Mouse (Mus musculus) MEL (cell line): ENCODE results near the gene Zbtb38. TPM values are rescaled to one million over a fixed set of nuclear protein-coding genes. Genes with fewer than 3 reads are reported as not detected.

Experiments used
- DNase-seq: peaks from one replicate; pipeline ENCODE4 v3.0.0; 2011; ENCODE audit warnings: low read depth, low spot score
- H3K27ac ChIP-seq: 2 replicates; pipeline ENCODE4 v1.5.1; 2012; ENCODE audit warnings: low read depth, mild to moderate bottlenecking, control low read depth, low read length, moderate library complexity; ENCODE audit not compliant: control insufficient read depth
- H3K27me3 ChIP-seq, 2 experiments: fragments of 150-350 bp in 1 of 2; sonication (generic) in 1 of 2; 2 replicates each; pipeline ENCODE4 v1.6.1; 2012; ENCODE audit warnings: low read length in 2 of 2, mild to moderate bottlenecking in 2 of 2, improper control_type of control experiment in 1 of 2, moderate library complexity in 1 of 2; ENCODE audit not compliant: insufficient read depth in 2 of 2, control insufficient read depth in 1 of 2
- H3K36me3 ChIP-seq, 2 experiments: 2 replicates each; pipeline ENCODE4 v1.6.1; 2012 to 2014; ENCODE audit warnings: low read length in 2 of 2, improper control_type of control experiment in 1 of 2, inconsistent platforms in 1 of 2, mild to moderate bottlenecking in 1 of 2; ENCODE audit not compliant: insufficient read depth in 2 of 2, control insufficient read depth in 1 of 2
- H3K4me1 ChIP-seq, 2 experiments: fragments of 150-350 bp in 1 of 2; sonication (generic) in 1 of 2; 2 replicates each; pipeline ENCODE4 v1.6.1; 2012; ENCODE audit warnings: low read length in 2 of 2, improper control_type of control experiment in 1 of 2, mild to moderate bottlenecking in 1 of 2; ENCODE audit not compliant: insufficient read depth in 2 of 2, control insufficient read depth in 1 of 2
- H3K4me3 ChIP-seq, 2 experiments: fragments of 150-350 bp in 1 of 2; sonication (generic) in 1 of 2; 2 replicates each; pipeline ENCODE4 v1.5.1; 2012; ENCODE audit warnings: low read depth in 2 of 2, low read length in 2 of 2, mild to moderate bottlenecking in 2 of 2, moderate library complexity in 2 of 2, control low read depth in 1 of 2, improper control_type of control experiment in 1 of 2; ENCODE audit not compliant: control insufficient read depth in 1 of 2, insufficient read depth in 1 of 2
- H3K79me2 ChIP-seq: 2 replicates; pipeline ENCODE4 v1.6.1; 2012; ENCODE audit warnings: mild to moderate bottlenecking, low read length, moderate library complexity; ENCODE audit not compliant: control insufficient read depth, poor library complexity, insufficient read depth
- H3K9ac ChIP-seq: 2 replicates; pipeline ENCODE4 v1.6.1; 2012; ENCODE audit warnings: low read depth, mild to moderate bottlenecking, control low read depth, low read length, moderate library complexity; ENCODE audit not compliant: control insufficient read depth, poor library complexity, severe bottlenecking
- H3K9me3 ChIP-seq: fragments of 150-350 bp; sonication (generic); replicated peaks from 2 replicates; pipeline ENCODE4 v1.6.1; 2012; ENCODE audit warnings: mild to moderate bottlenecking, low read length, improper control_type of control experiment, moderate library complexity; ENCODE audit not compliant: insufficient read depth
- BHLHE40 ChIP-seq: IDR thresholded peaks from 2 replicates; pipeline ENCODE4 v1.6.1; 2012; ENCODE audit warnings: low read depth, mild to moderate bottlenecking, inconsistent platforms, low read length, improper control_type of control experiment, borderline replicate concordance
- CHD1 ChIP-seq: IDR thresholded peaks from 2 replicates; pipeline ENCODE4 v1.6.1; 2012; ENCODE audit warnings: low read depth, mild to moderate bottlenecking, inconsistent platforms, low read length, improper control_type of control experiment
- E2F4 ChIP-seq: IDR thresholded peaks from 2 replicates; pipeline ENCODE4 v1.6.1; 2011; ENCODE audit warnings: low read depth, low read length, improper control_type of control experiment, borderline replicate concordance
- ELF1 ChIP-seq: IDR thresholded peaks from 2 replicates; pipeline ENCODE4 v1.6.1; 2014; ENCODE audit warnings: low read depth, mild to moderate bottlenecking, inconsistent platforms, low read length, improper control_type of control experiment, moderate library complexity
- EP300 ChIP-seq, 2 experiments: IDR thresholded peaks; 2 replicates each; pipeline ENCODE4 v1.6.1; 2011; ENCODE audit warnings: improper control_type of control experiment in 2 of 2, low read length in 2 of 2, low read depth in 1 of 2, mild to moderate bottlenecking in 1 of 2
- GABPA ChIP-seq: IDR thresholded peaks from 2 replicates; pipeline ENCODE4 v1.6.1; 2012; ENCODE audit warnings: low read depth, mild to moderate bottlenecking, inconsistent platforms, low read length, improper control_type of control experiment, moderate library complexity
- GATA1 ChIP-seq: IDR thresholded peaks from 2 replicates; pipeline ENCODE4 v1.6.1; 2011; ENCODE audit warnings: low read depth, low read length, improper control_type of control experiment
- MEF2A ChIP-seq: IDR thresholded peaks from 2 replicates; pipeline ENCODE4 v1.6.1; 2014; ENCODE audit warnings: low read depth, mild to moderate bottlenecking, inconsistent platforms, low read length, improper control_type of control experiment; ENCODE audit not compliant: poor library complexity, insufficient replicate concordance, severe bottlenecking; ENCODE audit errors: extremely low read depth
- MYB ChIP-seq: IDR thresholded peaks from 2 replicates; pipeline ENCODE4 v1.6.1; 2011; ENCODE audit warnings: mild to moderate bottlenecking, low read depth, low read length, improper control_type of control experiment
- MYC ChIP-seq: IDR thresholded peaks from 2 replicates; pipeline ENCODE4 v1.6.1; 2011; ENCODE audit warnings: low read depth, mild to moderate bottlenecking, low read length, improper control_type of control experiment, moderate library complexity
- NRF1 ChIP-seq: IDR thresholded peaks from 2 replicates; pipeline ENCODE4 v1.6.1; 2014; ENCODE audit warnings: low read depth, mild to moderate bottlenecking, inconsistent platforms, low read length, improper control_type of control experiment, moderate library complexity; ENCODE audit not compliant: poor library complexity, insufficient read depth, severe bottlenecking
- RCOR1 ChIP-seq: IDR thresholded peaks from 2 replicates; pipeline ENCODE4 v1.6.1; 2012; ENCODE audit warnings: low read depth, mild to moderate bottlenecking, inconsistent platforms, low read length, improper control_type of control experiment
- SMC3 ChIP-seq: IDR thresholded peaks from 2 replicates; pipeline ENCODE4 v1.6.1; 2011; ENCODE audit warnings: low read depth, low read length, improper control_type of control experiment
- TAL1 ChIP-seq: IDR thresholded peaks from 2 replicates; pipeline ENCODE4 v1.6.1; 2012; ENCODE audit warnings: mild to moderate bottlenecking, inconsistent platforms, low read length, moderate library complexity, mixed read lengths
- UBTF ChIP-seq: IDR thresholded peaks from 2 replicates; pipeline ENCODE4 v1.6.1; 2012; ENCODE audit warnings: low read depth, mild to moderate bottlenecking, inconsistent platforms, low read length, improper control_type of control experiment, moderate library complexity, borderline replicate concordance; ENCODE audit not compliant: insufficient read depth
- USF1 ChIP-seq: IDR thresholded peaks from 2 replicates; pipeline ENCODE4 v1.6.1; 2014; ENCODE audit warnings: low read depth, mild to moderate bottlenecking, inconsistent platforms, low read length, improper control_type of control experiment, moderate library complexity
- USF2 ChIP-seq, 2 experiments: IDR thresholded peaks; 2 replicates each; pipeline ENCODE4 v1.6.1; 2011 to 2012; ENCODE audit warnings: improper control_type of control experiment in 2 of 2, low read length in 2 of 2, borderline replicate concordance in 1 of 2, inconsistent platforms in 1 of 2, low read depth in 1 of 2, mild to moderate bottlenecking in 1 of 2; ENCODE audit not compliant: insufficient read depth in 1 of 2
- ZC3H11A ChIP-seq: IDR thresholded peaks from 2 replicates; pipeline ENCODE4 v1.6.1; 2012; ENCODE audit warnings: low read depth, mild to moderate bottlenecking, inconsistent platforms, low read length, improper control_type of control experiment
- ZNF384 ChIP-seq: IDR thresholded peaks from 2 replicates; pipeline ENCODE4 v1.6.1; 2012; ENCODE audit warnings: low read depth, mild to moderate bottlenecking, inconsistent platforms, low read length, improper control_type of control experiment
- polyA plus RNA-seq, 2 experiments: library from polyadenylated mRNA; stranded (reverse) in 1 of 2; unstranded in 1 of 2; fragments of >175 nt in 1 of 2; fragments of >200 nt in 1 of 2; gene quantifications; 2 replicates each; pipeline versions ENCODE4 v1.2.1 to v1.2.4; 2012; ENCODE audit warnings: low replicate concordance in 2 of 2, low read depth in 1 of 2; ENCODE audit not compliant: insufficient read length in 2 of 2, insufficient read depth in 1 of 2, missing spikeins in 1 of 2
- total RNA-seq: library from RNA; depleted of rRNA; stranded (reverse); fragments of 300-350 nt; gene quantifications from 2 replicates; pipeline ENCODE4 v1.2.3, GENCODE M21; 2012

Zbtb38 gene
- total and polyA plus RNA-seq, 3 experiments = 10.9 to 65.0 (median 12.2) TPM

- Histone ChIP-seq H3K27me3 (no peaks in the 10 kb centered on the region), H3K4me1 (peaks cover 16% of the 10 kb centered on the region in 2 experiments), H3K79me2 (peaks cover 7% of the 10 kb centered on the region), H3K9ac (no peak overlapping the region), H3K27ac (no peak overlapping the region), H3K4me3 (no peak overlapping the region), H3K36me3 (peaks cover 0 to 19% of the 10 kb centered on the region in 2 experiments; a peak in 3 of 4 replicates), H3K9me3 (no peaks in the 10 kb centered on the region)
- TF ChIP-seq ZC3H11A = no peak
- TF ChIP-seq UBTF = no peak
- TF ChIP-seq SMC3 = no peak
- TF ChIP-seq RCOR1 = no peak
- TF ChIP-seq TAL1 = no peak
- DNase-seq = no peak
Observed at GRCm38 (mm10) chr9:96707964-96708363, 44.7 kb downstream of the Zbtb38 start.

DNA sequence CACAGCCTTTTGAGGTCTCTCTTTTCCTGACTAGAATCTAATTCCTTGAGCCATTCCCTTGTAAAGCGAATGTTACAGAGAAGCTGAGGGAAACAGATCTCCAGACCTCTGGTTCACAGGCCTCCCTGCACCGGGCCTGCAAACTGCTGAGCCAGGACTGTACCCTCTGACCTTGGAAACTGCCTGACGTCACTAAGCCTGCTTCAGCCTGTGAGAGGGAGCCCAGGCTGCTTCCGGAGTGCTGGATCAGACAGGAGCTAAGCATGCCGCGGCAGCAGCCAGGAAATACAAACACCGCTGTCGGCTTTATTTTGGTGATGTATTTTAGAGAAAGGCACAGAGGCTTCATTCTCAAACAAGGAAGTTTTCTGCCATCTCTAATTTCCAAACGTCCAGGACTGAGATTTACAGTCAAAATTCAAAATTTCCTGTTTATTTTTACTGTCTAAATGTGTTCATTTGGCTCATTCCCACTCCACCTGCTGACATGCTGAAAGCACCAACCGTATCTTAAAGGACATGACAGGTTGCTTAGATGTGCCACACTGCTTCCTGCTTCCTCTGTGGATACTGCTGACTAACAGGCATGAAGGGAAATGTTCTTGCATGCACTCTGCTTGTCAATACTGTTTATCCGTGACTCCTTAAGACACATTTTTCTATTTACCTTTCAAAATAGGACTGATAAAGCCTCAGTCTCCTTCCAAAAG is 46.9 kb downstream of the Zbtb38 start:
- DNase-seq = no peak
- H3K4me1 ChIP-seq = peaks cover under 1 to 5% of the 10 kb centered on the region in 2 experiments

GRCm38 (mm10) chr9:96704935-96705334 is 47.7 kb downstream of the Zbtb38 start:
- Histone ChIP-seq H3K27ac (no peak overlapping the region), H3K9ac (no peak overlapping the region), H3K4me1 (no peaks in the 10 kb centered on the region), H3K36me3 (peaks cover 0 to 2% of the 10 kb centered on the region in 2 experiments; a peak in 2 of 4 replicates), H3K79me2 (no peaks in the 10 kb centered on the region), H3K9me3 (no peaks in the 10 kb centered on the region), H3K27me3 (no peaks in the 10 kb centered on the region), H3K4me3 (no peak overlapping the region)
- no peak for DNase-seq
- TF ChIP-seq USF2 (IDR thresholded peaks at IDR 0.05; ENCODE audit: borderline replicate concordance in 1 of 2, insufficient read depth in 1 of 2, low read depth in 1 of 2, low read length in 2 of 2) (no peak), GABPA (no peak), USF1 (no peak), UBTF (no peak), GATA1 (no peak), ZNF384 (no peak), MYC (no peak), RCOR1 (no peak), CHD1 (no peak), MYB (no peak)

More for the DNA sequence above, 46.9 kb downstream of the Zbtb38 start:
- Histone ChIP-seq H3K9me3 (no peaks in the 10 kb centered on the region), H3K27me3 (no peaks in the 10 kb centered on the region), H3K9ac (no peak overlapping the region), H3K27ac (no peak overlapping the region), H3K79me2 (no peaks in the 10 kb centered on the region), H3K4me3 (no peak overlapping the region), H3K36me3 (peaks cover 2% of the 10 kb centered on the region in 2 experiments)
- TF ChIP-seq E2F4 = no peak
- TF ChIP-seq MYC = no peak
- TF ChIP-seq UBTF = no peak
- TF ChIP-seq MEF2A = no peak
- no peak for TF ChIP-seq BHLHE40
- TF ChIP-seq EP300 (IDR thresholded peaks at IDR 0.05; ENCODE audit: low read depth in 1 of 2, low read length in 2 of 2) = no peak
- no peak for TF ChIP-seq GABPA
- TF ChIP-seq CHD1 = no peak
- TF ChIP-seq RCOR1 = no peak
- no peak for TF ChIP-seq ELF1
- no peak for TF ChIP-seq ZNF384
- no peak for TF ChIP-seq GATA1
- TF ChIP-seq NRF1 = no peak
